Mouse (Mus musculus): ENCODE measurements around the gene Itgav. TPM values are rescaled to one million over a fixed set of nuclear protein-coding genes. Genes with fewer than 3 reads are reported as not detected.

Gene Itgav
- polyA plus RNA-seq, 1 experiment from 2014 or later: 58.7 TPM

- no peak overlapping the region for H3K4me2 ChIP-seq
- 90% methylated on average over 4 of the region's 4 CpGs for WGBS
- H3K4me1 ChIP-seq (replicated peaks): no peaks in the 10 kb centered on the region
- no peak for ATAC-seq (replicated peaks; ENCODE audit: insufficient number of reproducible peaks, insufficient read depth, low FRiP score, low read depth)
- H3K4me3 ChIP-seq: no peak overlapping the region
- no peak overlapping the region for H3K27ac ChIP-seq
- H3K9ac ChIP-seq: no peak overlapping the region
- peaks cover 19% of the 10 kb centered on the region for H3K36me3 ChIP-seq
- 0 out of 2 replicates have a peak, but pooled peaks cover 3% of the 10 kb centered on the region for H3K27me3 ChIP-seq
- H3K9me3 ChIP-seq (replicated peaks): no peaks in the 10 kb centered on the region
Measured at GRCm38 (mm10) chr2:83768311-83769047, 44.3 kb downstream of the Itgav start.

DNA sequence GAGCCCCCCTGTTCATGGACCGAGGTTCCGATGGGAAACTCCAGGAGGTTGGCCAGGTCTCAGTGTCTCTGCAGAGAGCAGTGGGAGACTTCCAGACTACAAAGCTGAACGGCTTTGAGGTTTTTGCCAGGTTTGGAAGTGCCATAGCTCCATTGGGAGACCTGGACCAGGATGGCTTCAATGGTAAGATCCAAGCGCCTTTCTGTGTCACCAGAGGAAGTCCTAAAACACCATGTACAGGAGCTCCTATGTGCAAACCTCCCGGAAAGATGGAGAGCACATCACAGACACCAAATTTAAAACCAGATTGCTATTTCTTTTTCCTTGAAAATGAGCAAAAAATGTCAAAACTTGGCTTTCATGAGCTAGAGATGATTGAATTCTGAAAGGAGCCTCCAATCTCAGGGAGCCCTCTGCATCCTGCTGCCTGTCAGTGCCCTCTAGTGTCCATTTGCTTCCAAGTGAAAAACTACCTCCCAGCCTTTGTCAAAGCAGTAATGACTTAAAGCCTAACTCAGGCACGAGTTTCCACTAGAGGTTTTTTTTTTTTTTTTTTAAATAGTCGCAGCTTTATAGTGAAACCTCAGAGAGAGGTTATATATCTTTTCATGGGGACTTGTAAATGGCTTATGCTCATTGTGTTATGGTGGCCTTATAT, 47.1 kb downstream of the Itgav start:
- Histone ChIP-seq H3K27ac (no peak overlapping the region), H3K4me1 (replicated peaks) (no peaks in the 10 kb centered on the region), H3K4me2 (no peak overlapping the region), H3K36me3 (peaks cover 24% of the 10 kb centered on the region), H3K9me3 (replicated peaks) (no peaks in the 10 kb centered on the region), H3K9ac (no peak overlapping the region), H3K4me3 (no peak overlapping the region), H3K27me3 (0 out of 2 replicates have a peak, but pooled peaks cover 3% of the 10 kb centered on the region)
- ATAC-seq (replicated peaks; ENCODE audit: insufficient number of reproducible peaks, insufficient read depth, low FRiP score, low read depth): no peak
- 62% methylated on average over 7 of the region's 7 CpGs for WGBS

DNA sequence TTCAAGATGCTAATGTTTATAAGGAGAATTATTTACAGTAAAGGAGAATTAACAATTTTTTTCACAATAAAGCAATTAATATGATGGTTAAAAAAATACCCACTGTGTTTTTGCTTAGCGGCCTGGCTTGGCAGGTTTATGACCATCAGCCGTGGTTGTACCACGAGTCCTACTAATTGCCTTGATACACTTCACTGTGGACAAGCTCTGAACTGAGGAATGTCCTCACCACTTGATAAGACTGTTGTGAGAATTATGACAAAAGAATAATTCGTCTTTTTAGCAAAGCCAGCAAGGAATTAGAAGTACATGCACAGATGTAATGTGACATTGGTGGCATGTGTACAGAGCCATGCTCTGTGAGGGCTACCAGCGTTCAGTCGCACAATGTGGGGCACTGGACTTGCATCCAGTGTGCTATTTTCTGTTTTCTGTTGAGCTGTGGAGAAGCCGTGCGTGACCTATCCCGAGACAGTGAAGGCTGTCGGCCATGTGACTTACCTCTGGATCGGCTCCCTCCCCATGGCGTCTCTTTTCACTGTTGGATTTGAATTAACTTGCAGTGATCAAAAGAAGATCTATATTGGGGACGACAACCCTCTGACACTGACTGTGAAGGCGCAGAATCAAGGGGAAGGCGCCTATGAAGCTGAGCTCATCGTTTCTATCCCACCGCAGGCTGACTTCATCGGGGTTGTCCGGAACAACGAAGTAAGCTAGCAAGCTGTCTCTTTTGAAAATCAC, 67.3 kb downstream of the Itgav start:
- Histone ChIP-seq H3K9me3 (replicated peaks) (no peaks in the 10 kb centered on the region), H3K4me3 (no peak overlapping the region), H3K9ac (no peak overlapping the region), H3K27ac (no peak overlapping the region), H3K27me3 (no peaks in the 10 kb centered on the region), H3K4me1 (replicated peaks) (no peaks in the 10 kb centered on the region), H3K4me2 (no peak overlapping the region), H3K36me3 (peaks cover 46% of the 10 kb centered on the region)
- WGBS: 92% methylated on average over 20 of the region's 20 CpGs
- ATAC-seq (replicated peaks; ENCODE audit: insufficient number of reproducible peaks, insufficient read depth, low FRiP score, low read depth): no peak

- Histone ChIP-seq H3K36me3 (peaks cover 52% of the 10 kb centered on the region), H3K27me3 (no peaks in the 10 kb centered on the region), H3K4me2 (no peak overlapping the region), H3K9me3 (replicated peaks) (no peaks in the 10 kb centered on the region), H3K9ac (no peak overlapping the region), H3K4me1 (replicated peaks) (no peaks in the 10 kb centered on the region), H3K4me3 (no peak overlapping the region), H3K27ac (no peak overlapping the region)
- no peak for ATAC-seq (replicated peaks; ENCODE audit: insufficient number of reproducible peaks, insufficient read depth, low FRiP score, low read depth)
- WGBS: 93% methylated on average over 4 of the region's 4 CpGs
Measured at GRCm38 (mm10) chr2:83792102-83792501, 67.9 kb downstream of the Itgav start.

- Histone ChIP-seq H3K36me3 (peaks cover 66% of the 10 kb centered on the region), H3K4me3 (no peak overlapping the region), H3K4me2 (no peak overlapping the region), H3K27ac (no peak overlapping the region), H3K4me1 (replicated peaks) (no peaks in the 10 kb centered on the region), H3K9ac (no peak overlapping the region), H3K27me3 (no peaks in the 10 kb centered on the region), H3K9me3 (replicated peaks) (no peaks in the 10 kb centered on the region)
- WGBS: 75% methylated on average over 4 of the region's 4 CpGs
- ATAC-seq (replicated peaks; ENCODE audit: insufficient number of reproducible peaks, insufficient read depth, low FRiP score, low read depth): no peak
Measured at GRCm38 (mm10) chr2:83795766-83796165, 71.6 kb downstream of the Itgav start.

- Histone ChIP-seq H3K9ac (no peak overlapping the region), H3K27me3 (no peaks in the 10 kb centered on the region), H3K9me3 (replicated peaks) (no peaks in the 10 kb centered on the region), H3K4me1 (replicated peaks) (no peaks in the 10 kb centered on the region), H3K36me3 (peaks cover 64% of the 10 kb centered on the region), H3K27ac (no peak overlapping the region), H3K4me2 (no peak overlapping the region), H3K4me3 (no peak overlapping the region)
- no peak for ATAC-seq (replicated peaks; ENCODE audit: insufficient number of reproducible peaks, insufficient read depth, low FRiP score, low read depth)
- WGBS: 77% methylated on average over 9 of the region's 9 CpGs
Measured at GRCm38 (mm10) chr2:83797902-83798497, 73.8 kb downstream of the Itgav start.

DNA sequence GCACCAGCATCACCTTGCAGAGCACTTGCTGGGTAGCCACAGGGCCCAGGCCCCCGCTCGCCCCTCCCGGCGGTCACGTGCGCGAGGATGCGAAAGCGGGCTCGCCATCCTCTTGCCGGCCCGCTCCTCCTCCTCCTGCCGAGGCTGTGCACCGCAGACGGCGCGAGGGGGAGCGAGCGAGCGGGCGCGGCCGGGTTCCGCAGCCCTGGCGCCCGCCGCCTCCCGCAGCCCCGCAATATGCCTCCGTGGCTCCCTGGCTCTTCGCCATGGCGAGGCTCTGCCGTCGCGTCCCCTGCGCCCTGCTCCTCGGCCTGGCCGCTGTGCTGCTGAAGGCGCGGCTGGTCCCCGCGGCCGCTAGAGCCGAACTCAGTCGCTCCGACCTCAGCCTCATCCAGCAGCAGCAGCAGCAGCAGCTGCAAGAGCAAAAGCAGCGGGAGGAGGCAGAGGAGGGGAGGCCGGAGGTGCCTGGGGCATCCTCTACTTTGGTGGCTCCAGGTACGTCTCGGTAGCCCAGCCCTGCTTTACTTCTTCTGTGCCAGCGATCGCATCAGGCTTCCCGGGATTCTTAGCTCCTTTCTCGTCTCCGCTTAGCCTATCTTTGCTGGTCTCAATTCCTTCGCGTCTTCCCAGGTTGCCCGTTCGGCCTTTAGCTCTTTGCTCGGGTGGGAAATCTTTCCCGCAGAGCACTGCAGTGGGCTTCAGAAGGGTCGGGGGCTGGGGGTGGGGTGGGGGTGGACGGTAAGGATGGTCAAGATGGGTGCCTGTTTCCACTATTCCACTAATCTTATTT, 88.5 kb downstream of the Itgav start, which contains the start of gene Fam171b:
Fam171b (plus strand) TSS at position 154 of the 790 bp plus-strand sequence.
- H3K9me3 ChIP-seq (replicated peaks): no peaks in the 10 kb centered on the region
- peak within 1 kb of the TSS; percentile 99 for H3K4me2 ChIP-seq
- H3K27me3 ChIP-seq: peaks cover 22% of the 10 kb centered on the region
- H3K27ac ChIP-seq: no peak within 1 kb of the TSS
- peak; percentile 90 for ATAC-seq (replicated peaks; ENCODE audit: insufficient number of reproducible peaks, insufficient read depth, low FRiP score, low read depth)
- H3K4me3 ChIP-seq: peak within 1 kb of the TSS; percentile 79
- H3K9ac ChIP-seq: peak within 1 kb of the TSS; percentile 65
- peaks cover 10% of the 10 kb centered on the region; the same call in 1 of the 2 replicates for H3K4me1 ChIP-seq (replicated peaks)
- under 1% methylated on average over 63 of the region's 63 CpGs for WGBS
- no peaks in the 10 kb centered on the region for H3K36me3 ChIP-seq

GRCm38 (mm10) chr2:83813273-83813892, 89.2 kb downstream of the Itgav start:
- no peak for ATAC-seq (replicated peaks; ENCODE audit: insufficient number of reproducible peaks, insufficient read depth, low FRiP score, low read depth)
- WGBS: 15% methylated on average over 10 of the region's 10 CpGs
- no peaks in the 10 kb centered on the region for H3K9me3 ChIP-seq (replicated peaks)
- H3K9ac ChIP-seq: no peak overlapping the region
- H3K27me3 ChIP-seq: peaks cover 22% of the 10 kb centered on the region
- H3K4me3 ChIP-seq: peak overlapping the region; percentile 79
- peaks cover 10% of the 10 kb centered on the region; the same call in 1 of the 2 replicates for H3K4me1 ChIP-seq (replicated peaks)
- no peaks in the 10 kb centered on the region for H3K36me3 ChIP-seq
- H3K27ac ChIP-seq: no peak overlapping the region
- peak overlapping the region; percentile 99 for H3K4me2 ChIP-seq

DNA sequence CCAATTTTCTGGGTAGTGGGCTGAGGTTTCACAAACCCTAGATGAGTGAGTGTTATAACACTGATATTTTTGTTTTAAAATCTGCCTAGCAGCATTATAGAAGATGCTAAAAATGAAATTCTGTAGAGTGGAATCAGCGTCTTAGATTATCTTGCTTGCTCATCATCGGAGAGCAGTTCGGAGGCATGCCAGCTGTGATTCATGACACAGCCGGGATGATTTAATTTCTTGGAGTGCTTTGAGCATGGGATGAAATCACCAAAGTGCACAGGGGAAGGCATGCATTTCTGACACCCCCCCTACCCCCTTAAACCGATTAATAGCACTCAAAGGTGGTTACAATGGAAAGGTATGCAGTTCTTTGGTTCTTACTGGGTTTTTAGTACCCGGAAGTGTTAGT, 89.8 kb downstream of the Itgav start:
- no peak overlapping the region for H3K9ac ChIP-seq

GRCm38 (mm10) chr2:83816147-83816546, 92.0 kb downstream of the Itgav start:
- 71% methylated on average over 6 of the region's 6 CpGs for WGBS
- peaks cover 22% of the 10 kb centered on the region for H3K27me3 ChIP-seq
- H3K36me3 ChIP-seq: no peaks in the 10 kb centered on the region
- H3K4me2 ChIP-seq: no peak overlapping the region
- H3K9me3 ChIP-seq (replicated peaks): no peaks in the 10 kb centered on the region
- no peak overlapping the region for H3K9ac ChIP-seq
- no peak overlapping the region for H3K27ac ChIP-seq
- no peak for ATAC-seq (replicated peaks; ENCODE audit: insufficient number of reproducible peaks, insufficient read depth, low FRiP score, low read depth)
- H3K4me1 ChIP-seq (replicated peaks): peaks cover 10% of the 10 kb centered on the region; the same call in 1 of the 2 replicates
- no peak overlapping the region for H3K4me3 ChIP-seq

More for the DNA sequence above, 89.8 kb downstream of the Itgav start:
- Histone ChIP-seq H3K27me3 (peaks cover 22% of the 10 kb centered on the region), H3K4me2 (no peak overlapping the region), H3K27ac (no peak overlapping the region), H3K4me1 (replicated peaks) (peaks cover 10% of the 10 kb centered on the region; the same call in 1 of the 2 replicates), H3K4me3 (no peak overlapping the region), H3K36me3 (no peaks in the 10 kb centered on the region), H3K9me3 (replicated peaks) (no peaks in the 10 kb centered on the region)
- WGBS: 55% methylated on average over 6 of the region's 6 CpGs
- ATAC-seq (replicated peaks; ENCODE audit: insufficient number of reproducible peaks, insufficient read depth, low FRiP score, low read depth): no peak

Data from heart, embryonic 15.5 days (tissue).